ENCODE assay signal across 8 mouse cellular contexts in the genomic region with DNA sequence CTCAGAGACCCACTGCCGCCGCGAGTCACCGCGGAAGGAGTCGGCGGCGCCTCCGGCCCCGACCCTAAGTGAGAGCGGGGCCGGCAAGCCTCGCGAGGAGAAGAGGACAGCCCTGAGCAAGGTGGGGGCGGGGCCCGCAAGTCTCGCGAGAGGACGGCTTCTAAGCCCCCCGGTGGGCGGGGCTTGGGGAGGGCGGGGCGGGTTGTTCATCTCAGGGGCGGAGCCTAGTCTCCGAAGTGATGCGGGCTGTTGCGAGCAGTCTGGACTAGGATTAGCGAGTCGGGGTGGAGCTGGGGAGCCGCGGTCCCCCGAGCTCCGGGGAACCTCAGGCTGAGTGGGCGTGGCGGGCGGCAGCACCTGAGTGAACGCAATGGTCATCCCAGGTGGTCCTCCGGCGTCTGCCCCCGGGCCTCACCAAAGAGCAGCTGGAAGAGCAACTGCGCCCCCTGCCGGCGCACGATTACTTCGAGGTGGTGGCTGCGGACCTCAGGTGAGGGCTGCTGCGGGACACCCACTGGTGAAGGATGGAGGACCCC. TPM values are rescaled to one million over a fixed set of nuclear protein-coding genes. Genes with fewer than 3 reads are reported as not detected.
DNase-seq lines count a peak whose midpoint lies in the region; ATAC-seq lines count a peak whose summit lies in the region.

No protein-coding gene starts in this region.

- H3K27me3 ChIP-seq in megakaryocyte, embryonic 14.5 days (replicated peaks) = no peaks in the 10 kb centered on the region

- peak overlapping the region; percentile 93 for H3K4me3 ChIP-seq in megakaryocyte, embryonic 14.5 days (replicated peaks)

- peak; percentile 65 for ATAC-seq in common myeloid progenitor, adult 5-6 weeks (replicated peaks; ENCODE audit: low read depth, poor library complexity, severe bottlenecking)

- H3K36me3 ChIP-seq in megakaryocyte, embryonic 14.5 days (replicated peaks; ENCODE audit: low read length) = peaks cover 48% of the 10 kb centered on the region

- H3K4me1 ChIP-seq in megakaryocyte, embryonic 14.5 days = peaks cover 43% of the 10 kb centered on the region

- DNase-seq in ZHBTc4 (ENCODE audit: low read depth, low spot score) = peak; percentile 99
- DNase-seq in gastrocnemius, adult 8-10 months (ENCODE audit: low spot score in 2 of 2) = peak; percentile 95 to 97
- DNase-seq in hindlimb bud, embryonic 11.5 days (ENCODE audit: extremely low spot score, low read depth, low spot score) = peak; percentile 74
- peak; percentile 88 to 92 for DNase-seq in left cerebral cortex, adult 8-10 months (ENCODE audit: low spot score in 2 of 2)
- peak; percentile 97 to 98 for DNase-seq in right cerebral cortex, postnatal 10 days (ENCODE audit: low spot score in 2 of 2)
- peak; percentile 99 for DNase-seq in urinary bladder, postnatal 25 days (ENCODE audit: low spot score)

- no peaks in the 10 kb centered on the region for H3K9me3 ChIP-seq in megakaryocyte, embryonic 14.5 days

RNA-seq across cellular contexts. Expression of a gene that starts 0.4 kb away (rescaled TPM):
- 24.5 and 31.8 TPM in 2 replicates for total RNA-seq in common myeloid progenitor, adult 5-6 weeks (2017)
- total RNA-seq in gastrocnemius, adult 8-10 months (2022) = 1 to 10 TPM; 6.5 to 9.5 (median 8.6) TPM
- 10 to 100 TPM; 27.5 to 34.4 (median 30.4) TPM for total RNA-seq in left cerebral cortex, adult 8-10 months (2022)
- polyA plus RNA-seq in megakaryocyte, embryonic 14.5 days (2012; ENCODE audit: insufficient read depth, low replicate concordance) = 2.7 and 32.8 TPM in 2 replicates

RNA-seq across cellular contexts. Expression of a gene that starts 28.4 kb away (rescaled TPM):
- total RNA-seq in common myeloid progenitor, adult 5-6 weeks (2017) = 54.1 and 60.0 TPM in 2 replicates
- 10 to 100 TPM; 23.1 to 29.3 (median 25.8) TPM for total RNA-seq in gastrocnemius, adult 8-10 months (2022)
- total RNA-seq in left cerebral cortex, adult 8-10 months (2022) = 10 to 100 TPM; 45.8 to 48.5 (median 45.9) TPM
- polyA plus RNA-seq in megakaryocyte, embryonic 14.5 days (2012; ENCODE audit: insufficient read depth, low replicate concordance) = 1.8 and 10.6 TPM in 2 replicates

RNA-seq across cellular contexts. Expression of a gene that starts 52.4 kb away (rescaled TPM):
- total RNA-seq in common myeloid progenitor, adult 5-6 weeks (2017) = not detected in 2 replicates
- not detected for total RNA-seq in gastrocnemius, adult 8-10 months (2022)
- total RNA-seq in left cerebral cortex, adult 8-10 months (2022) = not detected
- polyA plus RNA-seq in megakaryocyte, embryonic 14.5 days (2012; ENCODE audit: insufficient read depth, low replicate concordance) = not detected in 2 replicates

Comparison
In these comparisons a context has a peak if more than half of its experiments do, and no peak if none do; other contexts are left out.
1. Peak in every context shown above with its lines: DNase-seq, ATAC-seq and H3K4me3 ChIP-seq.